Mouse (Mus musculus) thymus, adult 2 months (tissue): ENCODE results near the gene Orm3.

ENCODE experiments used
- CTCF ChIP-seq: fragments of 200-500 bp; IDR thresholded peaks from 2 replicates; pipeline ENCODE4 v1.5.1; 2012; ENCODE audit warnings: mild to moderate bottlenecking, control low read depth, low read length, moderate library complexity, borderline replicate concordance; ENCODE audit not compliant: control insufficient read depth, poor library complexity, insufficient read depth; ENCODE audit errors: extremely low read depth
- POLR2A ChIP-seq: fragments of 200-500 bp; IDR thresholded peaks from 2 replicates; pipeline ENCODE4 v1.6.1; 2012; ENCODE audit warnings: mild to moderate bottlenecking, low read length, control low read depth, moderate library complexity; ENCODE audit not compliant: control insufficient read depth, poor library complexity, insufficient read depth; ENCODE audit errors: extremely low read depth

GRCm38 (mm10) chr4:63377483-63377882, 21.5 kb downstream of the Orm3 start:
- TF ChIP-seq CTCF (peak; percentile 32; the same call in 1 of the 2 replicates), POLR2A (no peak)
